Mouse (Mus musculus) liver, adult 2 months (tissue): ENCODE results near the gene Mfge8.

Experiments used
- CTCF ChIP-seq: fragments of 200-500 bp; IDR thresholded peaks from 2 replicates; pipeline ENCODE4 v1.5.1; 2011; ENCODE audit warnings: low read depth, low read length, control low read depth
- POLR2A ChIP-seq: fragments of 200-500 bp; IDR thresholded peaks from 2 replicates; pipeline ENCODE4 v1.6.1; 2011; ENCODE audit warnings: low read length, control low read depth; ENCODE audit not compliant: insufficient read depth; ENCODE audit errors: extremely low read depth

GRCm38 (mm10) chr7:79173800-79174199 is 24.9 kb upstream of the Mfge8 start:
- TF ChIP-seq POLR2A: no peak
- no peak for TF ChIP-seq CTCF
